Mouse (Mus musculus): ENCODE data around the gene Trim27.

The Trim27 gene

GRCm38 (mm10) chr13:21221656-21222462, 42.6 kb downstream of the Trim27 start:
- DNase-seq, result no peak

DNA sequence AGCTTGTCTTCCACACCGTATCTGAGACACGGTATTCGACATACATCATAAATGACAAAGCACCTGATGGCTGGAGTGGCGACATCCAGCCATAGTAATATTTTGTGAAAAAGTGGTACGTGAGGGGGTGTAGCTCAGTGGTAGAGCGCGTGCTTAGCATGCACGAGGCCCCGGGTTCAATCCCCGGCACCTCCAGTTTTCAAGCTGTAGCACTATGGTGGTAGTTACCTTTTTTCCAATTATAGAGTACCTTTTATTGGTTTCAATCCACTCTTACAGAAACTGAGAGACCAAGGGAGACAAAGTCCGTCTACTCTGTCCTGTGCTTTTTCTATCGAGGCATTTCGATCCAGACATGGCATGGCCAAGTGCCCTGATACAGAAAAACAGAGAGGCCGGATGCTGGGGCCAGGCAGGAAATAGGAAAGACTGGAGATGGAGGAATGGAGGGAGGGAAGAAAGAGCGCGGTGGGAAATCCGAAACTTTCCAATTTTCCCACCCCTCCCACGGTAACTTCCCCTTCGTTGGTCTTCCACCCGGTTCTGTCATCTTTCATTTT, 43.3 kb downstream of the Trim27 start:
- peak; percentile 82 for DNase-seq

- no peak for DNase-seq
Observed at GRCm38 (mm10) chr13:21223242-21223655, 44.0 kb downstream of the Trim27 start.

DNA sequence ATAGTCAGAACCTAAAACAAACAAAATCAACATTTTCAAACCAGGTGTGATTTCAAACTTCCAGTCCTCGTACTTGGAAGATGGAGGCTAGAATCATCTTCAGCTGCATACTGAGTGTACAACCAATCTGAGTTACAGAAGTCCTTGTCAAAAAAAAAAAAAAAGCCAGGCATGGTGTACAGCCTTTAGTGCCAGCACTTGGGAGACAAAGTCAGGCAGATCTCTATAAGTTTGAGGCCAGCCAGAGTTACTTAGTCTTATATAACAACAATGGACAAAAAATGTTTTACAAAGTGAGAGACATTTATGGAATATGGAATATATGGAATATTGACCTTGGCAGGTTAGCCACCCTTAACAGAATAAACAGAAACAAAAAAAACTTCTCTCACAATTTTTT, 45.1 kb downstream of the Trim27 start:
- DNase-seq, result no peak

GRCm38 (mm10) chr13:21225206-21225605, 46.0 kb downstream of the Trim27 start:
- DNase-seq, result no peak

DNA sequence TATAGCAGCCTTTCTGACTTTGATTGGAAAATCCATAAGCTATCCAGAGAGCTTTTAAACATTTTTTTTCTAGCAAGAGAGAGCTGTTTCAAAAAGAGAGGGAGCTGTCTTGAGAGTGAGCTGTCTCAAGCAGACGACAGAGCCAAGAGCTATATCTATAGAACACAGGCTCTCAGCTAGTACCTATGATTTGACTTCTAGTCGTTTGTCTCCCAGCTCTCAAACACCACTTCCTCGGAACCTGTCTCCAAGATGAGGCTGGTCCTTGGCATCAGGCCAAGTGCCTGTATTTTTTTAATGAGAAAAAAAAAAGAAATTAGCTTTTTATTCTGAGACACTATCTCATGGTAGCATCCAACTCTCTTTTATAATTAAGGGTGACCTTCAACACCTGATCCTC, 46.8 kb downstream of the Trim27 start:
- no peak for DNase-seq

DNA sequence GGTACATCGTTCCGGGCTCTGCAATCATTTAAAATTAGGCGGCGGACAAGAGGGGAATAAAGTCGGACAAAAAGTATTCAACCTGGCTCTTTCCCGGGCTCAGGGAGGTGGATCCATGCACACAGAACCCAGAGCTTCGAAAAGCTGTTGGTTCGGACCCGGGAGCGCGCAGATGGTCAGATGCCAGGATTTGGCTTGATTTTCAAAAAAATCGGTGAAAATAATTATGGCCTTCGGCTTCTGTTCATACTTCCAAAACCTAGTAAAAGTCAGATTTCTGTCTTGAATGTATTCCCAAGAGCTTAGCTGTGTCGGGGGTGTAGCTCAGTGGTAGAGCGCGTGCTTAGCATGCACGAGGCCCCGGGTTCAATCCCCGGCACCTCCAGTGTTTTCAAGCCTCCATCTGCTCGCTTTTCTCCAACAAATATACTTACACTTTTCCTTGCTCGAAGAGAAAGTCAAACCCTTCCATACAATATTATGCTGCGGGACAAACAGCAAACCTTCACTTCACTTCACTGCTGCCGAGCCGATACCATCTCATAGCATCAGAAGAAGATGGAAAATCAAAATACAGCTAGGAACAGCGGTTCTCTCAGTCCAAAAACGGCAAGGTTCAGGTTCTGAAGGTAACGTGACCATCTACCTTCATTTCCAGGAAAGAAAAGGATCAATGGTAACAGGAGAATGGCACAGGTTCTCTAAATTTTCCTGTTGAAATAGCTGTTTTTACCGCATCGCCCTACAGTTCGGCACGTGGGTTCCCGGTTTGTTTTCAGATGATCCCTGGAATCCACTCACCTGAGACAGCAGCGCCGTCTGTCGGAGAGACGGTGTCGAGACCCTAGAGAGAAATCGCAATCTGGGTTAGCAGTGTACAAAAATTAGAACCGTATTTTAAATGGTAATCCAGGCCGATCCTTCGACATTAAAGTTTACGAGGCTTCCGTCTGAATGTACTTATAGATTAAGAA, 54.8 kb downstream of the Trim27 start:
- peak; percentile 76 for DNase-seq

DNA sequence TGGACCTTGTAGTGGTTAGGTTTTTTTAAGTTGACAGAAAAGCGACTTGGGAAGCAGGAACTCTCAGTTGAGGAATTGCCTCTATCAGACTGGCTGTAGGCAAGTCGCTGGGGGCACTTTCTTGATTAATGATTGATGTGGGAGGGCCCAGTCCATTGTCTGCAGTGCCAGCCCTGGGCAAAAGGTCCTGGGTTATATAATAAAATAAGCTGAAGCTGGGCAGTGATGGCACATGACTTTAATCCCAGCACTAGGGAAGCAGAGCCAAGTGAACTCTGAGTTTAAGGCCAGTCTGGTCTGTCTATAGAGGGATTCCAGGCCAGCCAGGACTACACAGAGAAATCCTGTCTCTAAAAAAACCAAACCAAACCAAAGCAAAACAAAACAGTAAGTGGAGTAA, 57.5 kb downstream of the Trim27 start:
- no peak for DNase-seq

GRCm38 (mm10) chr13:21237161-21237560, 57.9 kb downstream of the Trim27 start:
- DNase-seq, result no peak

- no peak for DNase-seq
Observed at GRCm38 (mm10) chr13:21240788-21241187, 61.5 kb downstream of the Trim27 start.

GRCm38 (mm10) chr13:21242408-21243125, 63.3 kb downstream of the Trim27 start:
- no peak for DNase-seq

- no peak for DNase-seq
Observed at GRCm38 (mm10) chr13:21243196-21243595, 64.0 kb downstream of the Trim27 start.

GRCm38 (mm10) chr13:21244089-21244488, 64.8 kb downstream of the Trim27 start:
- no peak for DNase-seq
